Mouse (Mus musculus) yolk sac, embryonic 10.5 days (tissue): ENCODE results near the gene Ahcyl2.
A peak's percentile ranks its signal among the peaks of the same experiment; 100 is the strongest.

Source experiments
- DNase-seq: peaks from one replicate; pipeline ENCODE4 v3.0.0-alpha.2; 2017; ENCODE audit warnings: low spot score

Gene Ahcyl2

GRCm38 (mm10) chr6:29853213-29853899 lies 85.5 kb downstream of the Ahcyl2 start:
- peak; percentile 86 for DNase-seq

DNA sequence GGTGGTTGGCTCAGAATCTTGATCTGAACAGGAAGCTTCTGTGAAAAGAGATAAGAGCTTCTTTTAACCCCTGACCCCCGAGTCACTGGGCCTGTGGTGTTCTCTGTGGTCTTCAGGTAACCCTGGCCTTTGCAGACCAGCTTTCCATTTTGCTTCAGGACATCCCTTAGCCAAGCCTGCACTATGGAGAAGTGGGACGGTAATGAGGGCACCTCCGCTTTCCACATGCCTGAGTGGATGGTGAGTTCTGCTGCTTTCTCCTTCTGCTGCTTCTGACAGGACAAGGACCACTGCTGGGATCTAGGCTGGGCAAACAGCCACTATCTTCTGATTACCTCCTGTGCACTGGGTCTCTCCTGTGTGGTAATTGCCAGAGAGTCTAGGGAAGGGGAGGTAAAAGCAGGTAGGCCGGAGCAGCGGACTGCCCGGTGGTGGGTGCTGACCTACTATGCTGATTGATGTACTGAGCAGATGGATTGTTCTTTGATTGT lies 86.1 kb downstream of the Ahcyl2 start:
- no peak for DNase-seq

- peak; percentile 54 for DNase-seq
Measured at GRCm38 (mm10) chr6:29858619-29859018, 90.8 kb downstream of the Ahcyl2 start.

DNA sequence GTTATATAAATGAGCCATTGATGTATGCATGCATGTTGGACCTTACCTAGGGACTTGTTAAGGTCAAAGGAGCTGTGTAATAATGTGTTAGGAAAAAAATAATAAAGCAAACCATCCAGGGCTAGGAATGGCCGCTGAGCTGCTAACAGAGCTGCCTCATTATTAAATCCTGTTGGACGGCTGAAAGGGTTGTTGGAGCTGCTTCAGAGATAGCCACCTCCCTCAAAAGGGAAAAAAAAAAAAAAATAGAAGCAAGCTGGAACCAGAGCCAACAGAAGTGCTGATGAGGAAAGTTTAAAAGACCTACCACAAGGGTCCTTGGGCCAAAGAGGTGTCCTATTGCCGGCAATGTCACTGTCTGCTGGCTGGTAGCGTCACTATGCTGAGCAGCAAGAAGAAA lies 91.5 kb downstream of the Ahcyl2 start:
- no peak for DNase-seq

- no peak for DNase-seq
Measured at GRCm38 (mm10) chr6:29860238-29860637, 92.4 kb downstream of the Ahcyl2 start.

- no peak for DNase-seq
Measured at GRCm38 (mm10) chr6:29864926-29865325, 97.1 kb downstream of the Ahcyl2 start.

DNA sequence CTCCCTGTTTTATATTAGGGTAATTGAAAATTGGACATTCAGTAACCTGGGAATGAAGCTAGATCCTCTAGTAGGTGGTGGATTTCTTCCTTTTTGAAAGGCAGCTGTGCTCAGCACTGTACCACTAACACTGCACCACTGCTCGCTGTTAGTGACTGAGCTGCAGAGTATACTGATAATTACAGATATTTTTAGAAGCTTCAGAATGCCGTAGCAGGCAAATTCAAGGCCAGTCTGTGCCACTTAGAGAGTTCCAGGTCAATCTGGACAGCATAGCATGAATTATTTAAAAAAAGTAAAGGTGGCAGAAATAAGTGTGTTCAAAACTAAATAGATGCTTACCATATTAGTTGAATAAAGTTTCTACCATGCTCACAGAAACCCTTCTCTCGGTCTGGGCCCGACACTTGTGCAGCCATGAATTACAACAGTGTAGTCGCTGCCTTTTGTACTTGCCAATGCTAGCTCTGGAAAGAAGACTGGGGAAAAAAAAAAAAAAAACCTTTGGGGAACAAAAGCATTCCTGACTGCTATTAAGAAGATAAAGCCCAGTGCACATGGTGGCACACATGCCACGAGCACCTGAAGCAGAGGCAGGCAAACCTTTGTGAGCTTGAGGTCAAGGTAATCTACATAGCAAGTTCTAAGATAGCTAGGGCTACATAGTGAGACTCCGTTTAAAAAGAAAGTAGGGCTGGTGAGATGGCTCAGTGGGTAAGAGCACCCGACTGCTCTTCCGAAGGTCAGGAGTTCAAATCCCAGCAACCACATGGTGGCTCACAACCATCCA lies 99.3 kb downstream of the Ahcyl2 start:
- no peak for DNase-seq

GRCm38 (mm10) chr6:29868341-29868895 lies 100.6 kb downstream of the Ahcyl2 start:
- DNase-seq: no peak

DNA sequence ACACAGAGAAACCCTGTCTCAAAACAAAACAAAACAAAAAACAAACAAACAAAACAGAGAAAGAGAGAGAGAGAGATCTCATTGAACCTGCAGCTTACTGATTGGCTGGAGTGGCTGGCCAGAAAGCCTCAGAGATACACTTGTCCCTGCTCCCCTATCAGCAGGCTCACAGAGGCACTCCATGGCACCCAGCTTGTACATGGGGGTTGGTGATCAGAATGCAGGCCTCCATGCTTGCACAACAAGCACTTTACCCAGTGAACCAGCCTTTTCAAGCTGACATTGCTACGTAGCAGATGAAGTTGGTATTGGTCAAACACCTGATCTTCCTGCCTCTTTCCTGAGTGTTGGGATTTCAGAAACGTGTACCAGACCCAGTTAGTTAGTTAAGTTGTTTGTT lies 105.8 kb downstream of the Ahcyl2 start:
- no peak for DNase-seq

GRCm38 (mm10) chr6:29875576-29875975 lies 107.8 kb downstream of the Ahcyl2 start:
- no peak for DNase-seq

DNA sequence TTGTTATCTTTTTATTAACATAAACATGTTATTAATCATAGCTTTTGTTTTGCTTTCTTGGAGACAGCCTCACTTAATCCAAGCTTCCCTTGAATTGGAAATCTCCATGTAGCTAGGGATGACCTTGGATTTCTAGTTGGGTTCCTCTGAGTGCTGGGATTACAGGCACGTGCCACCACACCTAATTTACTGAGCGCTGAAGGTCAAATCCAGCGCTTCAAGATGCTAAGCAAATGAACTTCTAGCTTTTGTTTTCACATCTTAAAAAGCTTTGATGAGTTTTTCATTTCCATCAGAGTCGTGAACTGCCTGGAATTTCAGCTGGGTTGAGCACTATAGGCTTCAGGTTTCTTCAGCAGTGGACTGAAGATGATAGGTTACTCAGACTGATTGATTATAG lies 109.0 kb downstream of the Ahcyl2 start:
- DNase-seq: no peak

DNA sequence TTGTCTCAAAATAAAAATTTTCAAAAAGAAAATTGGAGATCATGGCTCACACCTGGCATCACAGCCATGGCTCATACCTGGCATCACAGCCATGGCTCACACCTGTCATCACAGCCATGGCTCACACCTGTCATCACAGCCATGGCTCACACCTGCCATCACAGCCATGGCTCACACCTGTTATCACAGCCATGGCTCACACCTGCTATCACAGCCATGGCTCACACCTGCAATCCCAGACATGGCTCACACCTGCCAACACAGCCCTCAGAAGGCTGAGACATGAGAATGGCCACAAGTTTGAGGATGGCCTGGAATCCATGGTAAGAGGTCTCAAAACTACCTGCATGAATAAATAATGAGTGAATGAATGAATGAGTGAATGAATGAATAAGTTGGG lies 111.8 kb downstream of the Ahcyl2 start:
- no peak for DNase-seq

DNA sequence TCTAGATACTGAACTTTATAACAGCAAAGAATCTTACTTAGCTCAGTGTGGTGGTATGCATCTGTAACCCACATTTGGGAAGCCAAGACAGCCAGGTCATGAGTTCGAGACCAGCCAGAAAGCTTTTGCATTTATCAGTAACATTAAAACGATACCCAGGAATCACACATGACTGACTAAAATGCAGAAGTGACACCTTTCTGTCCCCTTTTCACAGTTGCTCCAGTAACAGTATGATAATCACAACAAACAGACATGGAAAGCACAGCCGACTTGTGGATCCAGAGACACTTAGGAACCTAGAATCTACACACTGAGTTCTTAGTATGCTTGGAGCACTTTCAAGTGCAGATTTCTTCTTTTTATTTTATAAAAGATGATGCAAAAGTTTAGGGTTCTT lies 113.0 kb downstream of the Ahcyl2 start:
- no peak for DNase-seq

DNA sequence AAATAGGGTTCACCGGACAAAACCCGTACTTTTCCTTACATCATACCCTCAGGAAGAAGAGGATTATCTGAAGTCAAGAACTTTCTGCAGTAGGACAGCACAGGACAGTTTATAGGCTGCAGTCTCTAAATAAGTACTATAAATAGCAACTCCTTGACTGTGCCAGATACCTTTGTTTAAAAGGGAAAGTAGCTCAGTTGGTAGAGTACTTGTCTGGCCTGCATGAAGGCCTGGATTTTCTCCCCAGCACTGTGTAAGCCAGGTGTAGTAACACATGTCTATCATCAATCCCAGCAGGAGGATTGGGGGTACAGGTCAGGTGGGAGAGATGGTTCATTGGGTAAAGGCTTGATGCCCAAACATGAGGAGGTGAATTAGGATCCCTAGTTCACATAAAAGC lies 114.1 kb downstream of the Ahcyl2 start:
- DNase-seq: no peak

GRCm38 (mm10) chr6:29882870-29883269 lies 115.1 kb downstream of the Ahcyl2 start:
- DNase-seq: no peak

- no peak for DNase-seq
Measured at GRCm38 (mm10) chr6:29891151-29891550, 123.3 kb downstream of the Ahcyl2 start.

DNA sequence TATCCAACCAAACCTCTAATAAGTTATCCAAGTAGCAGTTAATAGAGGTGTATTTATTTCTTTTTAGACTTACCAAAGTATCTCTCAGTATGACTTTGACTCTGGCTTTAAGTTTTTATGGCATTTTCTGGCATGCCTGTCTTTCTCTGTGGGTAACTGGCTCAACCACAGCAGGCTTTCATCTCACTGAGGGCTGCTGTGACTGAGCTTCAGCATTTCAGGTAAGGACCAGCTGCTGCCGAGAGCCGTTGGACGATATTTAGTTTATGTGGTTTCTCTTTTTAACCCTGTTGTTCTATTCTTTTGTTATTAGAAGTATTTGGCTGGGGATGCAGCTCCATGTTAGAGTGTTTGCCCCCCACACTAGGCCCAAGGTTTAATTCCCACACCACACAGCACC lies 129.2 kb downstream of the Ahcyl2 start:
- DNase-seq: no peak

DNA sequence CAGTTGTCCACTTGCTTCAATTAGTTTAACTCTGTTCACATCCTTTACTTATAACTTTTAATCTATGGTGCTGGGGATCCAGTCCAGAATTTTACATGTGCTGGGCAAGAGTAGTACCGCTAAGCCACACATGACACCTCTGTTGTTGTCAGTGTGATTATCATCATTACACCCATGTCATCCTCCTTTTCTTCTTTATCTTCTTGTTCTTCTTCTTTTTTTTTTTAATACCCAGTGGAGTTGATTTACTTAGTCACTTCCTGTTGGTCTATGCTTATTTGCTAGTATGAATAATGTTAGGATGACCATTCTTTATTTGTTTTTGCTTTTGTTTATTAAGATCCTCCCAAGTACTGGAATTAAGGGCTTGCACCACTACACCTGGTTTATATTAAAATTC lies 133.6 kb downstream of the Ahcyl2 start:
- DNase-seq: no peak

DNA sequence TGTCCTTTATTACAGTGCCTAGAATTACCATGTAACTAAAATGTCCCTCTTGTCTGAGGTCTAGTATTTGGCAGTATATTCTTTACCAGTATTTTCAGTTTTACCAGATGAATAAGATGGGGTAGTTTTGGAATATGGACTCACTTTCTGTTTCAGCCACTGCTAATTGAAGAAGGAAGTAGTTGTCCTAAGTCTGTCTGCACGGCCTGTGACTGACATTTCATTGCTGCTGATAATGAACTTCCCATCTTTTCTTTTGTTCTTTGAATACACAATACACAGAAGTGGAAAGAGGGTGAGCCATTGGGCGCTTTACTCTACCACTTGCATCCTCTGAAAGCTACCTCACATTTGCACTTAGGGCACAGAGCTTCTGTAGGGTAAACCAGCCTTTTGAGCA lies 134.4 kb downstream of the Ahcyl2 start:
- DNase-seq: no peak

DNA sequence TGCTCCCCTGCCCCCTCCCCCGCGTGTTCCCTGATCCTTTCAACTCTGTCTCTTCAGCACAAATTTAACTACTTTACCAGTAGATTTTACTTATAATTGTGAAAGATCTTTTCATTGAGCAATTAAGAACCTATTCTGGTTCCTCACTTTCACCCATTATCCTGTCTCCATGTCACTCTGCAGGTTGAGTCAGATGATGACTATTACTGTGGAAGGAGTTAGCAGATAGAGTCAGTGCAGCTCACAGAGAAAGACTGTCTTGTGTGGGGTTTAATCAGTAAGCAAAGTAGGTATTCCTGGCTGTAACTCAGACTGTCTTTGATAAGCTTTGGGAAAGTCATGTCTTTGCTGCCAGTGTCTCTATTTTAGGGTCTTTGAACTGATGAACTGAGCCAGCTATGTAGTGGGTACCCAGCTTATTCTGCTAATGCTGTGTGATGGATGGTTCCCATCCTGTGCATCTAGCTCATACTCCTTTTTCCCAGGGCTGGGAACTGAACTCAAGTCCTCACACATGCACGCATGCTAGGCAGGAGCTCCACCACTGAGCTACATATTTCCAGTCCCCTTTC lies 135.6 kb downstream of the Ahcyl2 start:
- DNase-seq: no peak

DNA sequence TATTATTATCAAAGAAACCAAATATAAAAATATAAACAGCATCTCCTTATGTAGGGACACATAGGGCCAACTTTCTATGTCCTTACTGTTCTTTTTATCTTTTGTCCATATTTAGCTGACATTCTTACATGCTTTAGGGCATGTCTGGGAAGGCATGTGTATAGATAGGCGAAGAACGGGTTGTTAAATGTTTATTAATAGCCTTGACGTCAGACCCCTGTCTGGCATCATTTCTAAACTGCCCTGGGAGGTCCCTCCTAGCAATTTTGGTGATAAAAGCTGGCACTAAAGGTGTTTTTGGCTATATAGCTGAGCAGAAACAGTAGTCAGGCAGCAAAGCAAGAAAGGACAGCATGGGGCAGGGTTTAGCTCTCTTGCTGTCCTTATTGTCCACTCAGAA lies 136.5 kb downstream of the Ahcyl2 start:
- no peak for DNase-seq

- DNase-seq: no peak
Measured at GRCm38 (mm10) chr6:29910631-29911030, 142.8 kb downstream of the Ahcyl2 start.

DNA sequence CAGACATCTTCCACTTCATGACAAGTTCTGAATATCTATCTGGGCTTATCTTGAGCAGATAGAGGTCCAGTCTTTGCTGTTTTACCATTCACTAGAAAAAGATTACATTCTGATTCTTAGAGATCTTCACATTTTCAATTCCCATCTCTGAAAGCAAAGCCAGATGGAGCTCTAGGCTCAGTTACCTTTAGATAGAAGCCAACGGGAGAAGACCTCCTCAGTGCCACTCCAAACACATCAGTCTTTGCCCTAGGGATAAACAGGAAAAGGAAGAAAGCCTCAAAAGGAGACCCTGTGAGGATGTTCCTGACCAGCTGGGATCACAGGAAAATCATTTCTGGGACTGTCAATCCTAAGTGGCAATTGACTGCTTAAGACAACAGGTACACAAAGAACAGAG lies 145.9 kb downstream of the Ahcyl2 start:
- no peak for DNase-seq
